Mouse (Mus musculus) limb, embryonic 14.5 days (tissue): Measurements from ENCODE around the gene Oxsm. TPM values are rescaled to one million over a fixed set of nuclear protein-coding genes. Genes with fewer than 3 reads are reported as not detected.

Source experiments
- ATAC-seq: fragments of 200-750 bp; cut with Nextera tagmentation; 2 replicates; pipeline ENCODE4 v1.8.0; 2017; ENCODE audit warnings: low read depth, moderate number of reproducible peaks, moderate TSS enrichment; ENCODE audit not compliant: low FRiP score
- DNase-seq: peaks from one replicate; pipeline ENCODE4 v3.0.0-alpha.2; 2015; ENCODE audit warnings: low spot score
- H3K27ac ChIP-seq: fragments of 300-500 bp; sonication (generic); replicated peaks from 2 replicates; pipeline ENCODE4 v1.5.1; 2014; ENCODE audit warnings: low read depth, mild to moderate bottlenecking, low read length, moderate library complexity, mixed read lengths
- H3K27me3 ChIP-seq: fragments of 300-500 bp; sonication (generic); 2 replicates; pipeline ENCODE4 v1.6.1; 2014; ENCODE audit warnings: low read length, mixed read lengths; ENCODE audit not compliant: control insufficient read depth, insufficient read depth
- H3K36me3 ChIP-seq: fragments of 300-500 bp; sonication (generic); 2 replicates; pipeline ENCODE4 v1.6.1; 2014; ENCODE audit warnings: mild to moderate bottlenecking, low read length, moderate library complexity, mixed read lengths; ENCODE audit not compliant: control insufficient read depth, insufficient read depth
- H3K4me1 ChIP-seq: fragments of 300-500 bp; sonication (generic); 2 replicates; pipeline ENCODE4 v1.6.1; 2014; ENCODE audit warnings: antibody characterized with exemption, low read length, mixed read lengths; ENCODE audit not compliant: control insufficient read depth, insufficient read depth
- H3K4me2 ChIP-seq: fragments of 300-500 bp; sonication (generic); replicated peaks from 2 replicates; pipeline ENCODE4 v1.6.1; 2014; ENCODE audit warnings: low read depth, mild to moderate bottlenecking, low read length, moderate library complexity; ENCODE audit not compliant: severe bottlenecking
- H3K4me3 ChIP-seq: fragments of 300-500 bp; sonication (generic); replicated peaks from 2 replicates; pipeline ENCODE4 v1.5.1; 2014; ENCODE audit warnings: low read length
- H3K9ac ChIP-seq: fragments of 300-500 bp; sonication (generic); 2 replicates; pipeline ENCODE4 v1.6.1; 2014; ENCODE audit warnings: mild to moderate bottlenecking, low read depth, low read length, moderate library complexity; ENCODE audit not compliant: severe bottlenecking
- H3K9me3 ChIP-seq: fragments of 300-500 bp; sonication (generic); 2 replicates; pipeline ENCODE4 v1.6.1; 2016; ENCODE audit warnings: low read length; ENCODE audit not compliant: control insufficient read depth
- POLR2A ChIP-seq: fragments of 200-500 bp; IDR thresholded peaks from 2 replicates; pipeline ENCODE4 v1.8.0; 2012; ENCODE audit warnings: inconsistent platforms, mild to moderate bottlenecking, moderate library complexity, borderline replicate concordance; ENCODE audit not compliant: insufficient read depth, insufficient read length; ENCODE audit errors: extremely low read depth
- WGBS: fragments of 180-500 bp; shearing (Covaris S2); extraction: QIAGEN DNeasy Blood & Tissue Kit; methylation state at CpG from one replicate; pipeline ENCODE4 v1.1.7; 2014; 5-methylcytosine and 5-hydroxymethylcytosine counted together
- polyA plus RNA-seq, 2 experiments: library from polyadenylated mRNA; depleted of rRNA in 1 of 2; stranded (reverse) in 1 of 2; unstranded in 1 of 2; fragments of >200 nt; fragmentation: Nextera tagmentation in 1 of 2; extraction: Ambion mirVana in 1 of 2; gene quantifications; 2 replicates each; pipeline versions ENCODE4 v1.2.1 to v1.2.3; 2012 to 2014

Oxsm gene
- polyA plus RNA-seq, 2 experiments, result 1.9 to 4.6 TPM

DNA sequence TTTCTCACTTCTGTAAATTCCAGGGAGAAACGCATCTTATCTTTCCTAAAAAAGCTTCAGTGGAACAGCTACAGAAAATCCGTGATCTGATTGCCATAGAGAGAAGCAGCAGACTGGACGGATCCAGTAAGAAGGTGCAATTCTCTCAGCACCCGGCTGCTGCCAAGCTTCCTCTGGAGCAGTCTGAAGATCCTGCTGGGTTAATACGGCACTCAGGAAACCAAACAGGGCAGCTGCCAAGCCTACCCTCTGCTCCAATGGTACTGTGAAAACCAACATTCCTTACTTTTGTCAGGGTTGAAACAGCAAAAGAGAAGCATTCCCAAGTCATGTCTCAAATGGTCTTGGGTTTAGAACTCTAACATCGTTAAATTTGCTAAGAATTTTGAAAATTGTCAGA is 10.9 kb upstream of the Oxsm start:
- 80% methylated on average over 6 of the region's 6 CpGs for WGBS
- no peak for ATAC-seq
- H3K9me3 ChIP-seq, result no peaks in the 10 kb centered on the region
- no peak for DNase-seq
- H3K27me3 ChIP-seq, result no peaks in the 10 kb centered on the region
- no peak for TF ChIP-seq POLR2A
- H3K9ac ChIP-seq, result no peak overlapping the region
- no peak overlapping the region for H3K27ac ChIP-seq
- H3K36me3 ChIP-seq, result peaks cover 33% of the 10 kb centered on the region
- no peaks in the 10 kb centered on the region for H3K4me1 ChIP-seq
- no peak overlapping the region for H3K4me2 ChIP-seq
- no peak overlapping the region for H3K4me3 ChIP-seq

DNA sequence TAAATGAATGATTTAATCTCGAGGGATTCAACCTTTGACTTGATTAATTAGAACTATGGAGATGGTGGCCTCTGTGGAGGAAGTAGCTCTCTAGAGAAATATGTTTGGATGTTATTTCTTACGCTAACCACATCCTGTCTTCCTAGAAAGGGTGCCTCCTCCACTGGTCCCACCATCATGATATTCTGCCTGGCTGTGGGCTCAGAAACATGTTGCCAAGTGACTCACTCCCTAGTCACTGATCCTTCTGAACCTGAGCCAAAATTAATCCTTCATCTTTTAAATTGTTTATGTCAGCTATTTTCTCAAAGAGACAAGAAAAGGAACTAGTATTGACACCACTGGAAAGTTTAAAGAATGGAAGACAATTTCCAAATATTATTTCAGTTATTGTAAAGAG is 6.6 kb upstream of the Oxsm start:
- peaks cover 31% of the 10 kb centered on the region for H3K36me3 ChIP-seq
- WGBS, result 80% methylated on average over 2 of the region's 2 CpGs
- no peak overlapping the region for H3K4me2 ChIP-seq
- DNase-seq (no peak), ATAC-seq (no peak)
- TF ChIP-seq POLR2A, result no peak
- no peaks in the 10 kb centered on the region for H3K27me3 ChIP-seq
- no peak overlapping the region for H3K27ac ChIP-seq
- H3K9me3 ChIP-seq, result no peaks in the 10 kb centered on the region
- no peak overlapping the region for H3K9ac ChIP-seq
- no peak overlapping the region for H3K4me3 ChIP-seq
- H3K4me1 ChIP-seq, result no peaks in the 10 kb centered on the region

DNA sequence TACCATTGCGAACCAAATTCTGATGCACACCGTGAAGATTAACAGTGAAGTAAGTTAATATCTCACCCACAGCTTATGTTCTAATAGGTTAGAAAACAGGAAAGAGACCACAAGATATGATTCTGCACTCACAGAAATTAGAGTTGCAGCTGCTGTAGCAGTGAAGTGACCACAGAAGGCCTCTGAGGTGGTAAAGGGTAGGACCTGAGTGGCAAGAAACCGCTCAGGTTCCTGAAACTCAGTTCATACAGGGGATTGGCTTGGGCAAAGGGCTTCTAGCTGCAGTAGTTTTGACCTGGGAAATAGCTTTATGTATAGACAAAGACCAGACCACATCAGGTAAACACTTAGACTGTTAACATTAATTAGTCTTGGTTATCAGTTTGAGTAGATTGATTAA is 6.1 kb upstream of the Oxsm start:
- Histone ChIP-seq H3K4me3 (no peak overlapping the region), H3K4me2 (no peak overlapping the region), H3K9ac (no peak overlapping the region), H3K27me3 (no peaks in the 10 kb centered on the region), H3K36me3 (peaks cover 29% of the 10 kb centered on the region), H3K9me3 (no peaks in the 10 kb centered on the region), H3K27ac (no peak overlapping the region), H3K4me1 (no peaks in the 10 kb centered on the region)
- no peak for DNase-seq
- 94% methylated on average over 3 of the region's 3 CpGs for WGBS
- no peak for TF ChIP-seq POLR2A
- ATAC-seq, result no peak

DNA sequence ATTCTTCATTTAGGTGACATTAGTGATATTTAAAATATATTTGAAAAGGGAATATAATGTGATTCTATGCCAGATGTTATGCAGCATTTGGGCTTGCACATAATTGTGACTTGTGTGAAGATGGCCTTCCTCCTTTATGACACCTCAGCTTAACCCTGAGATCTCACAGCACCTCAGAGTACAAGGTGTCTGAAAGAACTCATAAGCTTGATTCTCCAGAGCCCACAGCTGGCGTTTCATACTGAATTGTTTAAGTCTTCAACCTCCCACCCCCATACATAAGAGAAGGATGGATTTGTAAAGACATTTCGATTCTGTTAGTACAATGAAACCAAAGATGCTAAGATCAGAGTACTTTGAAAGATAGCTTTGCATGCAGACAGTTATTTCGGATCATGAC is 491 bp upstream of the Oxsm start:
- TF ChIP-seq POLR2A, result no peak
- no peak for ATAC-seq
- H3K4me3 ChIP-seq, result peak overlapping the region; percentile 83
- H3K9me3 ChIP-seq, result no peaks in the 10 kb centered on the region
- H3K9ac ChIP-seq, result peak overlapping the region; percentile 98; the same call in 1 of the 2 replicates
- 66% methylated on average over 3 of the region's 3 CpGs for WGBS
- no peak for DNase-seq
- H3K4me1 ChIP-seq, result peaks cover 10% of the 10 kb centered on the region
- no peaks in the 10 kb centered on the region for H3K27me3 ChIP-seq
- peak overlapping the region; percentile 73 for H3K4me2 ChIP-seq
- H3K27ac ChIP-seq, result no peak overlapping the region
- peaks cover 7% of the 10 kb centered on the region; the same call in 1 of the 2 replicates for H3K36me3 ChIP-seq

DNA sequence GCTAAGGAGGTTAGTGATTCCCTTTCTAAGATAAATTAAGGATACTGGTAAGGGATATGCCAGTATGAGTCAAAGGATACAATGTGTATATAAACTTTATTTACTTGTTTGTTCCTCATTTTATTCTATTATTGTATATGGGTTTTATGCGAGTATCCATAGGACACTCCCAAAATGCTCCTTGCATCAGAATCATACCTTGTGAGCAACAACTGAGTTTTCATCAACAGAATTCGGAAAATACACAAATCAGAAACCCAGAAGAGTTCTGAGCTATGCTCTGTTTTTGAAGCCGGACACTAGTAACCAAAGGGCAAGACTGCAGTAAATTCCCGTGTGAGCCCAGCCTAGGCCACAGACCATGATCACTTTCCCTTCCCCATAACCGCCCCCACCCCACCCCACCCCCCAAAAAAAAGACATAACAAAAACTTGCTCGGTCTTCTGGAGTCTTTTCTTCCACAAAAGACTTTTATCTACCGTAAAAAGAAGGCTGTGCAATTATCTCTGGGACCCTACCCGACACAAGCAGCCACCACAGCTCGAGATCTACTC is 928 bp downstream of the Oxsm start:
- Histone ChIP-seq H3K4me3 (peak overlapping the region; percentile 83), H3K4me1 (peaks cover 10% of the 10 kb centered on the region), H3K9ac (peak overlapping the region; percentile 98), H3K4me2 (peak overlapping the region; percentile 73), H3K9me3 (no peaks in the 10 kb centered on the region), H3K27ac (no peak overlapping the region), H3K27me3 (no peaks in the 10 kb centered on the region), H3K36me3 (no peaks in the 10 kb centered on the region)
- no peak for DNase-seq
- peak; percentile 4; the same call in 1 of the 2 replicates for ATAC-seq
- WGBS, result 12% methylated on average over 9 of the region's 9 CpGs
- TF ChIP-seq POLR2A, result no peak
